Mouse (Mus musculus) fibroblast of lung, adult 2 months (primary cell): ENCODE results near the gene Zfp827.

ENCODE experiments used
- DNase-seq: peaks from one replicate; pipeline ENCODE4 v3.0.0-alpha.2; 2011; ENCODE audit warnings: low read depth

Zfp827 gene

GRCm38 (mm10) chr8:79027977-79028487, at the start of gene Zfp827:
Gene Zfp827, plus strand, starts transcription at chr8:79028437.
- DNase-seq = no peak

- DNase-seq = no peak
These were observed 23.9 kb upstream of the Zfp827 start for GRCm38 (mm10) chr8:79004341-79004740.

GRCm38 (mm10) chr8:79015061-79015460, 13.2 kb upstream of the Zfp827 start:
- no peak for DNase-seq

GRCm38 (mm10) chr8:79016076-79016475, 12.2 kb upstream of the Zfp827 start:
- no peak for DNase-seq

GRCm38 (mm10) chr8:79016583-79016982, 11.7 kb upstream of the Zfp827 start:
- DNase-seq = no peak

- no peak for DNase-seq
These were observed 4.3 kb upstream of the Zfp827 start for GRCm38 (mm10) chr8:79023922-79024321.

- DNase-seq = no peak
These were observed 918 bp upstream of the Zfp827 start for GRCm38 (mm10) chr8:79027319-79027718.

GRCm38 (mm10) chr8:79028541-79029395, 531 bp downstream of the Zfp827 start:
- DNase-seq = no peak

- no peak for DNase-seq
These were observed 1.4 kb downstream of the Zfp827 start for GRCm38 (mm10) chr8:79029396-79030325.

GRCm38 (mm10) chr8:79030326-79031265, 2.4 kb downstream of the Zfp827 start:
- no peak for DNase-seq

- no peak for DNase-seq
These were observed 9.3 kb downstream of the Zfp827 start for GRCm38 (mm10) chr8:79037532-79037931.

GRCm38 (mm10) chr8:79037991-79038390, 9.8 kb downstream of the Zfp827 start:
- DNase-seq = no peak

- DNase-seq = no peak
These were observed 13.2 kb downstream of the Zfp827 start for GRCm38 (mm10) chr8:79041429-79041828.

- DNase-seq = no peak
These were observed 14.0 kb downstream of the Zfp827 start for GRCm38 (mm10) chr8:79042252-79042651.

GRCm38 (mm10) chr8:79044673-79045072, 16.4 kb downstream of the Zfp827 start:
- DNase-seq = no peak

GRCm38 (mm10) chr8:79046659-79047058, 18.4 kb downstream of the Zfp827 start:
- DNase-seq = no peak

GRCm38 (mm10) chr8:79048388-79049005, 20.3 kb downstream of the Zfp827 start:
- no peak for DNase-seq

GRCm38 (mm10) chr8:79054222-79054621, 26.0 kb downstream of the Zfp827 start:
- DNase-seq = no peak

- DNase-seq = no peak
These were observed 28.9 kb downstream of the Zfp827 start for GRCm38 (mm10) chr8:79057179-79057578.

- no peak for DNase-seq
These were observed 31.1 kb downstream of the Zfp827 start for GRCm38 (mm10) chr8:79059361-79059760.

- DNase-seq = no peak
These were observed 31.9 kb downstream of the Zfp827 start for GRCm38 (mm10) chr8:79060013-79060609.
